Mouse (Mus musculus) frontal cortex, adult (tissue): ENCODE data around the gene Mgat1.
A peak's percentile ranks its signal among the peaks of the same experiment; 100 is the strongest.
"Not testable (repeated sequence)": the region's sequence is repeated elsewhere in the genome, so short reads cannot be mapped to it uniquely, and the experiment has no call there.

Experiments
- ATAC-seq: cut with Nextera tagmentation; 2 replicates; pipeline ENCODE4 v1.9.2; 2017; ENCODE audit warnings: mild to moderate bottlenecking, moderate library complexity, mixed read lengths; ENCODE audit not compliant: low TSS enrichment

Mgat1 gene

DNA sequence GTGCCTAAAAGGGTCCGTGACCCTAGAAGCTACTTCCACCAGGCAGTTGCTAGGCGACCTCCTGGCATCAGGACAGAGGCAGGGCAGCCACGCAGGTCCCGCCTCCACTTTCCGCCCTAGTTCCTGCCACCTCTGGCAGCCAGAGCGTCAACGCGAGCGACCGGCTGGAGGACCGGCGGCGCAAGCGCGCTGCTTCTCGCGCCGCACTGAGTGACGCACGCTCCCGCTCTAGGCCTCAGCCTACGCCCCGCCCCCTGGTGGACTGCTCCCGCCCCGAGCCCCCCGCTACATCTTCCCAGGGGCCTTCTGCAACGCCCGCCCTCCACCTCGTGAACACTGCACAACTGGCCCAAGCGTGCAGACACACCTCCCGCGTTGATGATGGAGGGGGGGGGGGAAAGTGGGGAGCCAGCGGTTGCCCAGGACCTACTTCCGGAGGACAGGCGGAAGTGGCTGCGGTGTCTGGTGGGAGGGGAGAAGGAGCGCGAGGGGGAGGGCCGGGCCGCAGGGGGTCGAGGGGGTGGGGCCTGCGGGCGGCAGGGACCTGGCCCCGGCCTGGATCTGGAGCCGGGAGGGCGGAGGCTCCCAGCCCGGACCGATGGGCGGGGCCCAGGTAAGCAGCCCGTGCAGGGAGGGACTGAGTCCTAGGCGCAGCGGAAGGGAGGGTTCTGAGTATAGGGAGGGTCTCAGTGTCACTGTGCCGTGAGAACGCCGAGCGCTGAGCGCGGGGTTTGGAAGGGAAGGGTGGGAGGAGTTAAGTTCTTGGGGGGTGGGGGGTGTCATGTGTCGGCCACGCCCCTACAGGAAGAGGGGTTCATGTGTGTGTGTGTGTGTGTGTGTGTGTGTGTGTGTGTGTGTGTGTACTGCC, at the start of gene Mgat1:
Gene Mgat1, plus strand, starts transcription at position 465 of the 868 bp plus-strand sequence.
- peak; percentile 83 for ATAC-seq

DNA sequence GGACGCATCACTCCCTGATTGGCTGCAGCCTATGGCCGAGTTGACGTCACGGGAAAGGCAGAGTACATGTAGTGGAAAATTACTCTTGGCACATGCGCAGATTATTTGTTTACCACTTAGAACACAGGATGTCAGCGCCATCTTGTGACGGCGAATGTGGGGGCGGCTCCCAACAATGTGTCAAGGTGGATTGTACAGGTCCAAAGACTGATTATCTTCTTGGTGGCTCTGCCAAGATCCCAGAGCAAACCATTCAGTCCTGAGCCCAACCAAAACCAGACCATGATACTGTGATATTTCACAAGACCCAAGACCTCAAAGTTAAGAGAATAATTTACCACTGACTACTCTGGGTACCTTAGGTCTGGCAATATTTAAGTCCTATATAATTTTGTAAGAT, 49.2 kb upstream of the Mgat1 start:
- ATAC-seq, result not testable (repeated sequence)

DNA sequence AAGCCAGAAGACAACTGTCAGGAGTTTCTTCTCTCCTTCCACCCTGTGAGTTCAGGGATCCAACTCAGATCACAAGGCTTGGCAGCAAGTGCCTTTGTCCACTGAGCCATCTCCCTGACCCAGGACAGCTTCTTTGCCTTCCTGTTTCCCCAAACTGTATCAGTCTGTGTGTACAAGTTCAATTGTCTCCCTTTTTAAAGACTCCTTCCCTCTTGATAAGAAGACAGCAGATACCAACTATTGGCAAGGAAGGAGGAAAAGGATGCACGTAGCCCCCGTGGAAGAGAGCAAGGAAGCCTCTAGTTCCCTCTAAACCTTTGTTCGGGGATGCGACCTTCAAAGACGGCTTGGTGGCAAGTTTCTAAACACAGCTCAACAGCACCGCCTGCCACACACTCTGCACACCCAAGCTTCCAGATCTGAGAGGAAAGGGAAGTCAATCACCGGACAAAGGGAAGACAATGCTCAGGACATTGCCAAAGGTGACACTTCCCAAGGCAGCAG, 48.1 kb upstream of the Mgat1 start:
- ATAC-seq, result no peak

DNA sequence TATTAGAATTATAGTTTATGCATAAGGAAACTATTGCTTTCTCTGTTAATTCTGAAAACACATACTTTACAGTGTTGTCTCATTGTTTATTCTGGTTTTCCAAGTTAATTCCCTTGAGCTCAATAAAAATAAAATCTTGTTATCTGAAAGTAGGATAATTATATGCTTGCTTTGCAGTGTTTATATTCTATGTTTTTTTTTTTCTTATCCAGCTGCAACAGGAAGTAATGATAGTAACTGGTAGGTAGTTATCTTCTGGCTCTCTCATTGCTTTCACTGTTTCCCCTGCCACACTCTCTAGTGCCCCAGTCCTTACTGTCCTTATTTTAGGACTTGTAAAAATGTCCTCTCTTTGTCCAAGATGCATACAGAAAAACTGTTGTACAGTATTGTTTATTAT, 43.3 kb upstream of the Mgat1 start:
- ATAC-seq, result no peak

DNA sequence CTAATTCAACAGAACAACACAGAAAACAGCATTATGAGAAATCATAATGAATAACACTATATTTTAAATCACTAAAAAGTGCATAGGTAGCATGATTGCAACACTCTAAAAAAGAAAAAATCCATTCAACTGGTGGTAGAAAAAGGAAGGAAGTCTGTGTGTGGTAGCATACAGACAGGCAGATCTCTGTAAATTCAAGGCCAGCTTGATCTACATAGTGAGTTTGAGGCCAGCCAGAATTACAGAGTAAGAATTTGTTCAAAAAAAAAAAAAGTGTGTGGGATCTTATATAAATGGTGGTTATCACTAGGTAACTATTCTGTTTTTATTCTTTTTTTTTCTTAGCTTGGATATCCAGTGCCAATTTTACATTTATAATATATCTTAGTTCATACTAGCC, 42.8 kb upstream of the Mgat1 start:
- no peak for ATAC-seq

- no peak for ATAC-seq
These were observed 41.9 kb upstream of the Mgat1 start for GRCm38 (mm10) chr11:49202071-49202470.

- ATAC-seq, result peak; percentile 15; the same call in 1 of the 2 replicates
These were observed 41.4 kb upstream of the Mgat1 start for GRCm38 (mm10) chr11:49202523-49203061.

- peak; percentile 93 for ATAC-seq
These were observed 40.7 kb upstream of the Mgat1 start, which contains the start of gene Zfp62 for GRCm38 (mm10) chr11:49203129-49203768. Zfp62 (plus strand) TSS chr11:49203292.

GRCm38 (mm10) chr11:49203771-49204497, 40.1 kb upstream of the Mgat1 start:
- ATAC-seq, result peak; percentile 66

DNA sequence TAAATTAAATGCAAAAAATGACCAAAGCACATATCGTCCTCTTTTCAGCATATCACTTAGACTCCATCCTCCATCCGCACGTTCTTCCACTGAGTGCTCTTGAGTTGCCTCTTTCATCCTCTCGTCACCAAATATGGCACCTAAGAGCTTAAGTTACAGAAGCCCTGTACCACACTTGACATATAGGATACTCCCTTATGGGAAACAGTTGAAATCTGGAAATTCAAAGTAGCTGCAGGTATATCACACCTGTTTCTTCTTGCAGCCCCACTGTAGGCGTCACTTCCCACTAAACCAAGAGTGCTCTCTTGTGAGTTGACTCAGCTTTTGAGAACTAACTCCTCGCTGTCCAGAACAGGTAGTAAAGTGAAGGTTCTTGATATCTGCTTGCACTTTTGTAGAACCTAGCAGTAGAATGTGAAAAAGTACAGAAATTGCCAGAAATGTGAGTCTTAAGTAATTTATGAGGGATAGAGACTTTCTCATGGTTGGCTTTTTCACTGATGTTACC, 38.9 kb upstream of the Mgat1 start:
- no peak for ATAC-seq

DNA sequence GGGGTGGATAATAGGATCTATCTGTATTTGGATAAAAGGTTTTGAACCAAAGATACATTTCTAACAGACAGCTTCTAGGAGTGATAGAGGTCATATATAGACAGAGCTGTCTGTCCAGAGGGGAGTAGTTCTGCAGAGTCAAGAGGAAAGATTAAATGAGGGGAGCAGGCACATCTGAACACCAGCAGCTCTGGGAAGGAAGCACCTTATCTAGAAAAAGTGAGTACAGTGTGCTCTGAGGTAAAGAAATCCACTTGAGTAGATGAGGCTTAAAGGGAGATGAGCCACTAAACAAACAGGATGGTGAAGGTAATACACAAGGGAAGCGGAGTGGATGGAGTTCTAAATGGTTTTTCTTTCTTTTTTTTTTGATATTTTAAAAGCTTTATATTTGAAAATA, 36.5 kb upstream of the Mgat1 start:
- ATAC-seq, result no peak

DNA sequence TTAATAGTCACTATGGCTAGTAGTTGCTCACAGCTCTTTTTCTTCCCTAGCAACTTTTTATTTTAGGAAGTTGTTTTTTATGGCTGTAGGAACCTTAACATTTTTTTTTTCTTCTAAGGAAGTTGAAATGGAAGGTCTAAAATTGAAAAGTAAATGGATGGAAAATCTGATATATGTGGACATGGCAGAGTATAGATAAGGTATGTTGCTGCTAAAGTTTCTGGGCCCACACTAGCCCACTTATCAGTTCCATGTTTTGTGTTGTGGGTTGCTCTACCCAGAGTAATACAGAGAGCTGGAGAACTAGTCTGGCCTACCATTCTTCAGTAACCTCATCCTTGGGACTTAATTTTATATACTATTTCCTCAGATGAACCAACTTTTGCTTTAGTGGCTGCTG, 31.4 kb upstream of the Mgat1 start:
- 0 out of 2 replicates have a peak, but pooled peaks have one; percentile 4 for ATAC-seq

- ATAC-seq, result no peak
These were observed 30.5 kb upstream of the Mgat1 start for GRCm38 (mm10) chr11:49213505-49213904.

DNA sequence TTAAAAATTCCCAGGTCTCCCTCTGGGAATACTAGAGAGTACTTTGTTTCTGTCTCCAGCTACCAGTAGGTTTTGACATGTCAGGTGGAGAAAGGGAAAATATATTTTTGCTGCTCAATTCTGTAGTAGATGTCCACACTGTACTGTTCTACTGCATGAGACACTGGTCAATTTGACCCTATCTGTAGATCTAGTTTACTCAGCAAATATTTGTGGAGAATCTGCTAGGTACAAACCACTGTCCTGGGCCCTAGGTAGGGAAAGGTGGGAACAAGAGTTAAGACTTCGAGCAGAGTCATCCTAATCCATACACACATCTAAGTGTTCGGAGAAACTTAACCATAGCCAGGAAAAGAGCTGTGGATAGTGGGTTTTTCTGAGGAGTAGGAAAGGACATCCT, 24.7 kb upstream of the Mgat1 start:
- ATAC-seq, result no peak

DNA sequence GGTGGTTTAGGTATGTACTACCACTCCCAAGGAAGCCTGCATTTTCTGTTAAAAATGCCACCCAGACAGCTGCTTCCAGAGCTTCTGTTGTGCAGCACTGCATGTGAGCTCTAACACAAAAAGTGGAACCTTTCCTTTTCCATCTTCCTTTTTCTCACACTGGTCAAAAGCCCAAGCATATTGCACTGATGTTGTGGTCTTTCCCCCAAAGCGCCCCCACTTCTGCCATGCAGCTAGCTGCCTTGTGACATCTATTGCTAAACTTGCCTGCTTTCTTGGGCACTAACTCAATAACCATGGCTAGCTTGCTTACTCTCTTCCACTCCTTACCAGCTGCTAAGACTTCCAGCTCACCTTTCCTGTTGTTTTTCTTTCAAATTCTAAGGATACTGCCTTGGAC, 19.5 kb upstream of the Mgat1 start:
- no peak for ATAC-seq

GRCm38 (mm10) chr11:49232781-49233180, 11.2 kb upstream of the Mgat1 start:
- peak; percentile 94 for ATAC-seq

DNA sequence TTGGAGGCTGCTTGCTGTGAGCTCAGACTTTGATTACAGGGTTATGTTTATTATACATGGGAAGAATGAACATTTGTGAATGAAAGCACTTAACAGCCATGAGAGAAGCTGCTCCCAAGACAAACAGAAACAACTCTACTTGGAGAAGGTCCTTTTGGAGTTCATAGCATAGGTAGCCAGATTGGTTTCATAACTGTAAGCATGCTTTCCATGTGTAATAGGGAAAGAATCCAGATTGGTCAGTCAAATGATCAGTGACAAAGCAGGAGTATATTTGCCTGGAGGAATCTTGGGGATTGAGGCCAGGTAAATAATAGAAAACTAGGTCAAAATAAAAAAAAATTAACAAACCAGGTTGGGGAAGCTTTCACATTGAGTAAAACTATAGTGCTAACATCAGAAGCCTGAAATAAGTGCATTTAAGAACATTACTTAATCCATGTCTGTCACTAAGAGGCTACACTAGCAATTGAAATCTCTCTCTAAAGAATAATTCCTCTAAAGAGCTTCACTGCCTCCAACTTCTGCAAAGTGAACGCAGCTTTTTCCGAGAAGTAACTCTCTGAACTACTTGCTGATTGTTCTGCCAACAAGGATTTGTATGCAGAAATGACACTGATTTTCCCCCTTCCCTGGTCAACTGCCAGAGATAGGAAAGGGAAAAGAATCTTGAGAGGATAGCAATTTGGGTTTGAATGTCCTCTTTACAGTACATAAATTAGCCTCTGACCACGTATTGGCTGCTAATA, 8.4 kb upstream of the Mgat1 start:
- no peak for ATAC-seq

GRCm38 (mm10) chr11:49236891-49237290, 7.1 kb upstream of the Mgat1 start:
- no peak for ATAC-seq

GRCm38 (mm10) chr11:49237532-49237931, 6.5 kb upstream of the Mgat1 start:
- ATAC-seq, result no peak

DNA sequence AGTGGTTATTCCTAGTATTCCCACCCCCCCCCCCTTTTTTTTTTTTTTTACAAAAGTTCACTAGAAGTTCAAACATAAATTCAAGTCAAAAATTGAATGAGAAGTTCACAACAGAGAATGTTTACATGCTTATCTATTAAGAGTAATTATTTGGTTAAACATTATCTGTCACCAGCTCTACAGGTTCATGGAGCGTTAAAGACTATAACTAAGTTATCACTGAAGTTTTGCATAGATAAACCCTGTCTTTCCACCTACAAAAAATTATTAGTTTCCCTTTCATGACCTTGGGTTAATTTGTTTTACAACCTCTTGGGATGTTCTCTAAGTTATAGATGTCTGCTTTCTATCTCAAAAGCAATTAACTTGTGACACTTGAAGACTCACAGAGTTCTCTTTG, 3.7 kb upstream of the Mgat1 start:
- ATAC-seq, result no peak

DNA sequence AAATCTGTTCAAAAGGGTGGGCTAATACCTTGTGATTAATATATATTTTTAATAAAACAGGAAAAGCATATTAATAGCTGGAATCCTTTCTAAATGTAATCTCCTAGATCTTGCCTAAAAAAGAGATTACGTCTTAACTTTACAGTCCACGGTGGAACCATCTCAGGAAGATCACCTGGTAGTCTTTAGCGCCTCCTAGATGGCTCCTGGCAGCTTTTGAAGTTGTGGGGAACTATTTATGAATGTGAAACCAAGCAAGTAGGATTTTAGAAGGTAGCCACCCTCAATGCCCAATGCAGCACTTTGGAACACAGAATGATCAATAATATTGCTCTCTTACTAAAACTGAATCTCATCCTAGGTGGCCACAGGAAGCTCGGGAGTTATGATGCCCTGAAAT, 3.1 kb upstream of the Mgat1 start:
- no peak for ATAC-seq
